Mouse (Mus musculus) c-Kit-positive CD71-positive TER-119-positive erythroid progenitor cells, embryonic 14.5 days (primary cell): ENCODE results near the gene Olfr93.
"Not testable (repeated sequence)": the region's sequence is repeated elsewhere in the genome, so short reads cannot be mapped to it uniquely, and the experiment has no call there.

ENCODE experiments used
- DNase-seq: peaks from one replicate; pipeline ENCODE4 v3.0.0-alpha.2; 2013; ENCODE audit warnings: low spot score

Gene Olfr93

GRCm38 (mm10) chr17:37161394-37161793, at the start of gene Olfr93:
Gene Olfr93 (minus strand): TSS chr17:37161494.
- no peak for DNase-seq

- DNase-seq, result no peak
These were observed 42.6 kb upstream of the Olfr93 start for GRCm38 (mm10) chr17:37203917-37204236.

GRCm38 (mm10) chr17:37203206-37203916, 42.1 kb upstream of the Olfr93 start:
- peak; percentile 34 for DNase-seq

GRCm38 (mm10) chr17:37200894-37201293, 39.6 kb upstream of the Olfr93 start, which contains the start of gene Olfr94:
Gene Olfr94 (minus strand): TSS chr17:37200994.
- DNase-seq, result no peak

- no peak for DNase-seq
These were observed 35.8 kb upstream of the Olfr93 start for GRCm38 (mm10) chr17:37196845-37197724.

GRCm38 (mm10) chr17:37194782-37195181, 33.5 kb upstream of the Olfr93 start:
- DNase-seq, result no peak

- no peak for DNase-seq
These were observed 32.4 kb upstream of the Olfr93 start, which contains the start of gene Ubd for GRCm38 (mm10) chr17:37193656-37194055. Gene Ubd (plus strand): TSS chr17:37193892.

GRCm38 (mm10) chr17:37193032-37193431, 31.7 kb upstream of the Olfr93 start:
- DNase-seq, result no peak

GRCm38 (mm10) chr17:37190711-37191110, 29.4 kb upstream of the Olfr93 start:
- DNase-seq, result no peak

GRCm38 (mm10) chr17:37185474-37185873, 24.2 kb upstream of the Olfr93 start:
- no peak for DNase-seq

GRCm38 (mm10) chr17:37131366-37131765, 29.9 kb downstream of the Olfr93 start:
- DNase-seq, result not testable (repeated sequence)

- DNase-seq, result no peak
These were observed 41.3 kb downstream of the Olfr93 start, which contains the start of gene Olfr92 for GRCm38 (mm10) chr17:37119988-37120387. Gene Olfr92 (minus strand): TSS chr17:37120088.

GRCm38 (mm10) chr17:37098178-37098577, 63.1 kb downstream of the Olfr93 start, which contains the start of gene Olfr91:
Gene Olfr91 (minus strand): TSS chr17:37098278.
- no peak for DNase-seq

GRCm38 (mm10) chr17:37093289-37093688, 68.0 kb downstream of the Olfr93 start:
- no peak for DNase-seq

GRCm38 (mm10) chr17:37092198-37092597, 69.1 kb downstream of the Olfr93 start:
- no peak for DNase-seq
